Mouse (Mus musculus): ENCODE results near the gene Abca8b.

DNA sequence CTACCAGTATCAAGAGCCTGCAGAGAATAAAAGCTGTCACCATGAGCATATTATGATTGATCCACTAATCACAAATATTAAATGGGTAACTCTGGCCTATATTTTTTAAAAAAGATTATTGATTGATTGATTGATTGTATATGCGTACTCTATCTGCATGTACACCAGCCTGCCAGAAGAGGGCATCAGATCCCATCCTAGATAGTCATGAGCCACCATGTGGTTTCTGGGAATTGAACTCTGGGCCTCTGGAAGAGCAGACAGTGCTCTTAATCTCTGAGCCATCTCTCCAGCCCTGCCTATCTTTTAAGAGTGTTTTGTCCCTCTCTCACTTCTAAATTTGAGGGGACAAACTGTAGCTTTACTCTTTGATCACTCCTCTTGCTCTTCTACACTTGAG, 40.5 kb downstream of the Abca8b start:
- TF ChIP-seq CTCF (IDR thresholded peaks at IDR 0.05; ENCODE audit: control insufficient read depth, insufficient read depth, insufficient replicate concordance, low read depth, low read length) (no peak), POLR2A (IDR thresholded peaks at IDR 0.05; ENCODE audit: control insufficient read depth, low read depth, low read length) (no peak)

Data from testis, adult 2 months (tissue).